Mouse (Mus musculus) lung, postnatal 4 days (tissue): Measurements from ENCODE around the gene Rap1b.

Source experiments
- DNase-seq, 2 experiments: peaks; one replicate each; pipeline ENCODE4 v3.0.0; 2021

Gene Rap1b

GRCm38 (mm10) chr10:117812501-117812900 is 33.3 kb downstream of the Rap1b start:
- DNase-seq: no peak

GRCm38 (mm10) chr10:117811555-117811954 is 34.3 kb downstream of the Rap1b start:
- DNase-seq: no peak

- DNase-seq: no peak
Measured at GRCm38 (mm10) chr10:117810506-117810905, 35.3 kb downstream of the Rap1b start.

GRCm38 (mm10) chr10:117808068-117808467 is 37.8 kb downstream of the Rap1b start:
- no peak for DNase-seq

GRCm38 (mm10) chr10:117805919-117806318 is 39.9 kb downstream of the Rap1b start:
- no peak for DNase-seq

GRCm38 (mm10) chr10:117803870-117804850 is 41.7 kb downstream of the Rap1b start:
- no peak for DNase-seq

GRCm38 (mm10) chr10:117801886-117802285 is 43.9 kb downstream of the Rap1b start:
- no peak for DNase-seq

GRCm38 (mm10) chr10:117799806-117800205 is 46.0 kb downstream of the Rap1b start:
- no peak for DNase-seq

- no peak for DNase-seq
Measured at GRCm38 (mm10) chr10:117798436-117799035, 47.3 kb downstream of the Rap1b start.

GRCm38 (mm10) chr10:117797684-117798083 is 48.2 kb downstream of the Rap1b start:
- no peak for DNase-seq

GRCm38 (mm10) chr10:117797106-117797505 is 48.7 kb downstream of the Rap1b start:
- no peak for DNase-seq

- peak in 1 of 2 experiments; percentile 22 for DNase-seq
Measured at GRCm38 (mm10) chr10:117796181-117796580, 49.7 kb downstream of the Rap1b start.

GRCm38 (mm10) chr10:117795206-117795605 is 50.6 kb downstream of the Rap1b start:
- no peak for DNase-seq

- DNase-seq: no peak
Measured at GRCm38 (mm10) chr10:117793436-117794030, 52.3 kb downstream of the Rap1b start.

- DNase-seq: peak; percentile 100
Measured at GRCm38 (mm10) chr10:117792141-117793091, 53.4 kb downstream of the Rap1b start, which contains the start of gene Nup107. Nup107 (minus strand) TSS chr10:117792705.

- DNase-seq: no peak
Measured at GRCm38 (mm10) chr10:117791171-117791470, 54.7 kb downstream of the Rap1b start.

GRCm38 (mm10) chr10:117790421-117791170 is 55.2 kb downstream of the Rap1b start:
- DNase-seq: no peak

- no peak for DNase-seq
Measured at GRCm38 (mm10) chr10:117790011-117790410, 55.8 kb downstream of the Rap1b start.

GRCm38 (mm10) chr10:117784646-117785045 is 61.2 kb downstream of the Rap1b start:
- no peak for DNase-seq

- DNase-seq: no peak
Measured at GRCm38 (mm10) chr10:117783786-117784420, 61.9 kb downstream of the Rap1b start.
